Mouse (Mus musculus): ENCODE results near the gene Smarcb1.

DNA sequence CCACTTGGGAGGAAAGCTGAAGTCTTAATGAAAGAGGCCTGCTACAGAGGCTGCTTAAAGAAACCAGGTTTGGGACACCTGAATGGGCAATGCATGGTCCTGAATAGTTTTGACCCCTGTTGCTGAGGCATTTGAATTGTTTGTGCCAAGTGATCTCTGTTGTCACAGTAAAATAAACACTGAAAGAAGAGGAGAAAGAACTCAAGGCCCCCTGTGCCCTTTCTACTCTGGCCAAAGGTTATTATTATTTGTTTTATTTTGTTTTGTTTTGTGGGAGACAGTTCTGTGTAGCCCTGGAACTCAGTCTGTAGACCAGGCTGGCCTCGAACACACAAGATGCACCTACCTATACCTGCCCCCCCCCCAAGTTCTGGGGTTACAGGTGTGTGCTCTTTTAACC is 13.6 kb upstream of the Smarcb1 start:
- TF ChIP-seq POLR2A (IDR thresholded peaks at IDR 0.05; ENCODE audit: extremely low read depth, insufficient read depth, low read length) (no peak), CTCF (IDR thresholded peaks at IDR 0.05; ENCODE audit: low read depth, low read length) (no peak)
